Mouse (Mus musculus) urinary bladder, postnatal 36 days (tissue): Measurements from ENCODE around the gene Ndc80.
"Not testable (repeated sequence)": the region's sequence is repeated elsewhere in the genome, so short reads cannot be mapped to it uniquely, and the experiment has no call there.

Experiments used
- DNase-seq, 2 experiments: peaks; one replicate each; pipeline ENCODE4 v3.0.0; 2022; ENCODE audit warnings: low spot score in 2 of 2, mixed read lengths in 1 of 2

The Ndc80 gene

GRCm38 (mm10) chr17:71479381-71479901 lies 47.2 kb downstream of the Ndc80 start:
- no peak for DNase-seq

- DNase-seq: no peak
Measured at GRCm38 (mm10) chr17:71477481-71477880, 49.2 kb downstream of the Ndc80 start.

- no peak for DNase-seq
Measured at GRCm38 (mm10) chr17:71476346-71477020, 50.2 kb downstream of the Ndc80 start.

- peak; percentile 55 to 57 for DNase-seq
Measured at GRCm38 (mm10) chr17:71475705-71476089, 51.0 kb downstream of the Ndc80 start.

GRCm38 (mm10) chr17:71474762-71475704 lies 51.6 kb downstream of the Ndc80 start, which contains the start of gene Smchd1:
Gene Smchd1, minus strand, starts transcription at chr17:71475343.
- peak; percentile 87 to 94 for DNase-seq

GRCm38 (mm10) chr17:71474128-71474527 lies 52.5 kb downstream of the Ndc80 start:
- DNase-seq: no peak

- DNase-seq: no peak
Measured at GRCm38 (mm10) chr17:71471261-71471660, 55.4 kb downstream of the Ndc80 start.

GRCm38 (mm10) chr17:71460312-71460711 lies 66.3 kb downstream of the Ndc80 start:
- DNase-seq: no peak

GRCm38 (mm10) chr17:71459818-71460217 lies 66.8 kb downstream of the Ndc80 start, which contains the start of gene Gm4707:
Gene Gm4707, minus strand, starts transcription at chr17:71459918.
- DNase-seq: no peak

- not testable (repeated sequence) for DNase-seq
Measured at GRCm38 (mm10) chr17:71457361-71457760, 69.3 kb downstream of the Ndc80 start.
